Mouse (Mus musculus): ENCODE results near the gene Mex3a.

Gene Mex3a

GRCm38 (mm10) chr3:88527565-88527964, 4.6 kb upstream of the Mex3a start:
- DNase-seq (ENCODE audit: low spot score in 2 of 2) = no peak

- DNase-seq (ENCODE audit: low spot score in 2 of 2) = no peak
Measured at GRCm38 (mm10) chr3:88528646-88529045, 3.5 kb upstream of the Mex3a start.

- DNase-seq (ENCODE audit: low spot score in 2 of 2) = no peak
Measured at GRCm38 (mm10) chr3:88529204-88530000, 2.8 kb upstream of the Mex3a start.

GRCm38 (mm10) chr3:88530082-88530864, 1.9 kb upstream of the Mex3a start:
- DNase-seq (ENCODE audit: low spot score in 2 of 2) = no peak

- DNase-seq (ENCODE audit: low spot score in 2 of 2) = peak; percentile 78 to 82
Measured at GRCm38 (mm10) chr3:88531348-88532298, 572 bp upstream of the Mex3a start.

DNA sequence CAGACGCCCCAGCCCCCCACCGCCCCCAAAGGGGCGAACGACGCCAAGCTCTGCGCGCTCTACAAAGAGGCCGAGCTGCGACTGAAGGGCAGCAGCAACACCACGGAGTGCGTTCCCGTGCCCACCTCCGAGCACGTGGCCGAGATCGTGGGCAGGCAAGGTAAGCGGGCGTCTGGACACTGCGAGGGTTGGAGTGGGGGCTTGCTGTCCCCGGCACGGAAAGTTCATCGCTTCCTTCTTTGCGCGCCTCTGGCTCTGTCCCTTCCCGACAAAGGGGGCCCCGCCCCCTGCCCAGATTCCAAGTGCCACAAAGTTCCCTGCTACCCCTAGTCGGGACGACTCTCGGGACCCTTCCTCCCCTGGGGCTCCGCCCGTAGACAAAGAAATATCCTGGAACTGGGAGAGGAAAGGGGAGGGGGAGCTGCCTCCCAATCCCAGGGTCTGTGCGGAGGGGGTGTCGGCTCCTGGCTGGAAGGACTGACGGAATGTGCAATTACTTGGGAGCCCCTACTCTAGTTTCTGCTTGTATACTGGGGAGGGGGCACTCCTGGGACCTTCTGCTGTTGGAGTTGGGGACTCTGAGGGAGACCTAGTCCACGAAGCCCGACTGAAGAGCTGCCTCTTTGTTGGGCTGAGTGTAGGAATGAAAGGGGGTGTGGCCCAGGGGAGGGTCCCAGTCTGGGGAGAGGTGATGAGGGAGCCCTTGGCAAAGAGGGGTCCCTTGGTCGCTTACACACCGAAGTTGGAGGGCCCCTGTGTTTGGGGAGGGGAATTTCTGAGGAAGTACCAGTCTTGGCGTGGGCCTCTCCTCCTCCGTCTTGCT, 705 bp downstream of the Mex3a start:
- no peak for DNase-seq (ENCODE audit: low spot score in 2 of 2)

- DNase-seq (ENCODE audit: low spot score in 2 of 2) = no peak
Measured at GRCm38 (mm10) chr3:88533706-88534105, 1.5 kb downstream of the Mex3a start.

GRCm38 (mm10) chr3:88535005-88535404, 2.8 kb downstream of the Mex3a start:
- DNase-seq (ENCODE audit: low spot score in 2 of 2) = no peak

GRCm38 (mm10) chr3:88535527-88535926, 3.3 kb downstream of the Mex3a start:
- no peak for DNase-seq (ENCODE audit: low spot score in 2 of 2)

DNA sequence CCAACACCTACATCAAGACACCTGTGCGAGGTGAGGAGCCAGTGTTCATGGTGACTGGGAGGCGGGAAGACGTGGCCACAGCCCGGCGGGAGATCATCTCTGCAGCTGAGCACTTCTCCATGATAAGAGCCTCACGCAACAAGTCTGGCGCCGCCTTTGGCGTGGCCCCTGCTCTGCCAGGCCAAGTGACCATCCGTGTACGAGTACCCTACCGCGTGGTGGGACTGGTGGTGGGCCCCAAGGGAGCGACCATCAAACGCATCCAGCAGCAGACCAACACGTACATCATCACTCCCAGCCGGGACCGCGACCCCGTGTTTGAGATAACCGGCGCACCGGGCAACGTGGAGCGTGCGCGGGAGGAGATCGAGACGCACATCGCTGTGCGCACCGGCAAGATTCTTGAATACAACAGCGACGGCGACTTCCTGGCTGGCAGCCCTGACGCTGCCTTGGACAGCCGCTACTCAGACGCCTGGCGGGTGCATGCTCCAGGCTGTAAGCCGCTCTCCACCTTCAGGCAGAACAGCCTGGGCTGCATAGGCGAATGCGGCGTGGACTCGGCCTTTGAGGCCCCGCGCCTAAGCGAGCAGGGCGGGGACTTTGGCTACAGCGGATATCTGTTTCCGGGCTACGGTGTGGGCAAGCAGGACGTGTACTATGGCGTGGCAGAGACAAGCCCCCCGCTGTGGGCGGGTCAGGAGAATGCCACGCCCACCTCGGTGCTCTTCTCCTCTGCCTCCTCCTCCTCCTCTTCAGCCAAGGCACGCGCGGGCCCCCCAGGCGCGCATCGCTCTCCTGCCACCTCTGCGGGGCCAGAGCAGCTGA, 4.1 kb downstream of the Mex3a start:
- peak; percentile 45 to 48 for DNase-seq (ENCODE audit: low spot score in 2 of 2)

- DNase-seq (ENCODE audit: low spot score in 2 of 2) = no peak
Measured at GRCm38 (mm10) chr3:88537146-88537545, 5.0 kb downstream of the Mex3a start.

- DNase-seq (ENCODE audit: low spot score in 2 of 2) = no peak
Measured at GRCm38 (mm10) chr3:88538271-88539145, 6.3 kb downstream of the Mex3a start.

GRCm38 (mm10) chr3:88539397-88539796, 7.2 kb downstream of the Mex3a start:
- DNase-seq (ENCODE audit: low spot score in 2 of 2) = no peak

DNA sequence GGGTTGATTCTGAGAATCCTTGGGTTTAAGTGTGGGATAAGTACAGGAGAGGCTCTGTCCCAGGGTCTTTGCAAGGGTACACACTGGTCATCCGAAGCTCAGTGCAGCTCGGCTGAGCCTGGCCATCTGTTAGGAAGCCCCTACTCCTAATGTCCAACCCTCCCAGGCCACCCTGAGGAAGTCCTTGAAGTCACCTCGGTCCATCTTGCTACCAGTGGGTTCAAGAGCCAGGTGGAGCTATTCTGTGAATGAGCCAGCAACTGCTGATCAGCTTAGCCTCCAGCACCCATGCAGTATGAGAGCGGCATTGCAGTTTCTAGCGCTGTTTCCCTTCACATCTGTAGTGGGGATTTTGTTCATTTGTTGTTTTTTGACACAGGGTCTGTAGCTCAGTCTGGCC, 7.9 kb downstream of the Mex3a start:
- DNase-seq (ENCODE audit: low spot score in 2 of 2) = no peak

GRCm38 (mm10) chr3:88541622-88542401, 9.6 kb downstream of the Mex3a start:
- no peak for DNase-seq (ENCODE audit: low spot score in 2 of 2)

GRCm38 (mm10) chr3:88542486-88542885, 10.3 kb downstream of the Mex3a start:
- no peak for DNase-seq (ENCODE audit: low spot score in 2 of 2)

DNA sequence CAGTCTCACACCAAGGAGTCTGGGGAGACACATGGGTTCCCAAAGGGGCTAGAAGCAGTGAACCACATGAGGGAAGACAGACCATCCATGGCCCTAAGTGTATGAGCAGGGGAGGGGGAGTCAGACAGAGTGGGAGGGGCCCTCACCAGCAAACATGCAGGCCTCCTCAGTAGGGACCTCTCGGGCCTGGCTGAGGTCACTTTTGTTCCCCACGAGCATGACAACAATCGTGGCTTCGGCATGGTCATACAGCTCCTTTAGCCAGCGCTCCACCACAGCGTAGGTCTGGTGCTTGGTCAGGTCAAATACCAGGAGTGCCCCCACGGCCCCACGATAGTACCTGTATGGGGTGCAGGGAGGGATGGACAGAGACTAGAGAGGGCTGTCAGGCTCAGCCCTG, 11.0 kb downstream of the Mex3a start:
- no peak for DNase-seq (ENCODE audit: low spot score in 2 of 2)
